Mouse (Mus musculus) Muller cell, postnatal 12 days (primary cell): ENCODE measurements around the gene Tmem213.

Source experiments
- DNase-seq: peaks from one replicate; pipeline ENCODE4 v3.0.0-alpha.2; 2015; ENCODE audit errors: inconsistent ontology term

Gene Tmem213

GRCm38 (mm10) chr6:38152305-38152704 lies 43.2 kb downstream of the Tmem213 start:
- no peak for DNase-seq

GRCm38 (mm10) chr6:38156204-38156603 lies 47.1 kb downstream of the Tmem213 start:
- DNase-seq = no peak

- DNase-seq = no peak
These were observed 48.9 kb downstream of the Tmem213 start for GRCm38 (mm10) chr6:38157925-38158324.

GRCm38 (mm10) chr6:38159576-38159975 lies 50.5 kb downstream of the Tmem213 start:
- no peak for DNase-seq

GRCm38 (mm10) chr6:38160102-38160501 lies 51.0 kb downstream of the Tmem213 start:
- peak; percentile 69 for DNase-seq

- no peak for DNase-seq
These were observed 51.5 kb downstream of the Tmem213 start for GRCm38 (mm10) chr6:38160556-38160955.

GRCm38 (mm10) chr6:38162825-38163504 lies 53.9 kb downstream of the Tmem213 start:
- no peak for DNase-seq

GRCm38 (mm10) chr6:38164705-38165104 lies 55.6 kb downstream of the Tmem213 start:
- no peak for DNase-seq

GRCm38 (mm10) chr6:38165385-38165784 lies 56.3 kb downstream of the Tmem213 start:
- no peak for DNase-seq
